Mouse (Mus musculus) ES-Bruce4 (cell line): Measurements from ENCODE around the gene Rab3ip.

Source experiments
- CTCF ChIP-seq: IDR thresholded peaks from one replicate; pipeline ENCODE4 v1.8.1; 2011; ENCODE audit warnings: low read depth, low read length
- EP300 ChIP-seq: IDR thresholded peaks from 2 replicates; pipeline ENCODE4 v1.6.1; 2011; ENCODE audit warnings: low read depth, low read length; ENCODE audit not compliant: insufficient read depth
- POLR2A ChIP-seq: IDR thresholded peaks from one replicate; pipeline ENCODE4 v1.8.1; 2011; ENCODE audit warnings: low read length; ENCODE audit not compliant: insufficient read depth

DNA sequence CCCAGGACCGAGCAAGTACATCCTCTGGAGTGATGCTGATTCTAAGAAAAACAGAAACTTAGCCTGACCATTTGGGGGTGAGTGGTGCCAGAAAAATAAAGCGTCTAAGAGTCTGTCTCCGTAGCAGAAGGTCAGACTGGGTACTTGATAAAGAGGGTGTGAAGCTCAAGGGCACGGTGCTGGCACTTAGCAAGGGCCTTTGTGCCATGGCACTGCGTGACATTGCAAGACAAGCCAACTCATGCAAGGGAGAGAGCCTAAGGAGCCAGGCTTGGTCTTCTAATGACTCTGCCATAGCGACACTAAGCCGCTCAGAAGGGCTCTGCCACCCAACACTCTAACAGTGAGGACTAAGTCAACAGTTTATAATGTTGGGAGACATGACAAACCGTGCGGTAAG, 28.3 kb upstream of the Rab3ip start:
- TF ChIP-seq EP300 (no peak), POLR2A (no peak), CTCF (no peak)
